Mouse (Mus musculus): ENCODE measurements around the gene Tmem232. TPM values are rescaled to one million over a fixed set of nuclear protein-coding genes. Genes with fewer than 3 reads are reported as not detected.

The Tmem232 gene
- polyA plus RNA-seq, 1 experiment from 2014 or later: not detected

- Histone ChIP-seq H3K4me3 (ENCODE audit: low read depth, low read length) (no peak overlapping the region), H3K4me1 (replicated peaks; ENCODE audit: control insufficient read depth, insufficient read depth, low read length) (no peaks in the 10 kb centered on the region), H3K36me3 (ENCODE audit: control insufficient read depth, insufficient read depth, low read length) (no peaks in the 10 kb centered on the region), H3K4me2 (ENCODE audit: low read depth, low read length, severe bottlenecking) (no peak overlapping the region), H3K27ac (ENCODE audit: low read depth, low read length) (no peak overlapping the region), H3K27me3 (ENCODE audit: control insufficient read depth, insufficient read depth, low read length) (no peaks in the 10 kb centered on the region), H3K9ac (ENCODE audit: low read length) (no peak overlapping the region), H3K9me3 (ENCODE audit: control insufficient read depth, low read length) (no peaks in the 10 kb centered on the region)
- no peak for ATAC-seq (replicated peaks; ENCODE audit: low FRiP score)
- 69% methylated on average over 6 of the region's 6 CpGs for WGBS
- no peak for DNase-seq (ENCODE audit: low spot score)
These were observed 22.8 kb upstream of the Tmem232 start for GRCm38 (mm10) chr17:65563345-65563744.

GRCm38 (mm10) chr17:65562761-65563160 is 22.2 kb upstream of the Tmem232 start:
- Histone ChIP-seq H3K4me3 (ENCODE audit: low read depth, low read length) (no peak overlapping the region), H3K27me3 (ENCODE audit: control insufficient read depth, insufficient read depth, low read length) (no peaks in the 10 kb centered on the region), H3K27ac (ENCODE audit: low read depth, low read length) (no peak overlapping the region), H3K4me2 (ENCODE audit: low read depth, low read length, severe bottlenecking) (no peak overlapping the region), H3K9me3 (ENCODE audit: control insufficient read depth, low read length) (no peaks in the 10 kb centered on the region), H3K9ac (ENCODE audit: low read length) (no peak overlapping the region), H3K4me1 (replicated peaks; ENCODE audit: control insufficient read depth, insufficient read depth, low read length) (no peaks in the 10 kb centered on the region), H3K36me3 (ENCODE audit: control insufficient read depth, insufficient read depth, low read length) (no peaks in the 10 kb centered on the region)
- ATAC-seq (replicated peaks; ENCODE audit: low FRiP score) (no peak), DNase-seq (ENCODE audit: low spot score) (peak; percentile 65)
- WGBS: 10% methylated on average over 5 of the region's 5 CpGs

GRCm38 (mm10) chr17:65561361-65562015 is 20.9 kb upstream of the Tmem232 start:
- WGBS: 86% methylated on average over 6 of the region's 6 CpGs
- no peak for DNase-seq (ENCODE audit: low spot score)

DNA sequence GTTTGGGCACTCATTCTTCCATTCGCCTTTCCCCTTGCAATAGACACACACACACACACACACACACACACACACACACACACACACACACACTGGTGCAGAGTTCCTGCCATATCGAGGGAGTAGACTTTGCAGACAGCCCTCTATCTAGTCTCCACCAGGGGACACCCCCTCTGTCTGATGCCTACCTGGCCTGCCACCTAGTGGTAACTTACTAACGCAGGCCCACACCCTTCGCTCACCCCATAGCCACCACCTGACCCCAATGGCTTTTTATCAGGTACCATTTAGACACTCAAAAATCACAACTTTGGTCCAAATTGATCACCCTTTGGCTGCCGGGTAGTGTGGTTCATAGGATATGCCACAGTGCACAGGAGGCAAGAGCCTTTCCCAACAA is 18.7 kb upstream of the Tmem232 start:
- Histone ChIP-seq H3K4me3 (ENCODE audit: low read depth, low read length) (no peak overlapping the region), H3K9me3 (ENCODE audit: control insufficient read depth, low read length) (no peaks in the 10 kb centered on the region), H3K27me3 (ENCODE audit: control insufficient read depth, insufficient read depth, low read length) (no peaks in the 10 kb centered on the region), H3K4me2 (ENCODE audit: low read depth, low read length, severe bottlenecking) (no peak overlapping the region), H3K36me3 (ENCODE audit: control insufficient read depth, insufficient read depth, low read length) (no peaks in the 10 kb centered on the region), H3K27ac (ENCODE audit: low read depth, low read length) (no peak overlapping the region), H3K9ac (ENCODE audit: low read length) (no peak overlapping the region), H3K4me1 (replicated peaks; ENCODE audit: control insufficient read depth, insufficient read depth, low read length) (no peaks in the 10 kb centered on the region)
- 50% methylated on average over 5 of the region's 5 CpGs for WGBS
- no peak for DNase-seq (ENCODE audit: low spot score)
- no peak for ATAC-seq (replicated peaks; ENCODE audit: low FRiP score)

More at GRCm38 (mm10) chr17:65561361-65562015, 20.9 kb upstream of the Tmem232 start:
- Histone ChIP-seq H3K9me3 (ENCODE audit: control insufficient read depth, low read length) (no peaks in the 10 kb centered on the region), H3K4me1 (replicated peaks; ENCODE audit: control insufficient read depth, insufficient read depth, low read length) (no peaks in the 10 kb centered on the region), H3K4me2 (ENCODE audit: low read depth, low read length, severe bottlenecking) (no peak overlapping the region), H3K27me3 (ENCODE audit: control insufficient read depth, insufficient read depth, low read length) (no peaks in the 10 kb centered on the region), H3K27ac (ENCODE audit: low read depth, low read length) (no peak overlapping the region), H3K9ac (ENCODE audit: low read length) (no peak overlapping the region), H3K4me3 (ENCODE audit: low read depth, low read length) (no peak overlapping the region), H3K36me3 (ENCODE audit: control insufficient read depth, insufficient read depth, low read length) (no peaks in the 10 kb centered on the region)
- ATAC-seq (replicated peaks; ENCODE audit: low FRiP score): no peak

GRCm38 (mm10) chr17:65558788-65559187 is 18.2 kb upstream of the Tmem232 start:
- peak overlapping the region; percentile 27; the same call in 1 of the 2 replicates for H3K4me2 ChIP-seq (ENCODE audit: low read depth, low read length, severe bottlenecking)
- H3K9ac ChIP-seq (ENCODE audit: low read length): no peak overlapping the region
- WGBS: 65% methylated on average over 9 of the region's 9 CpGs
- ATAC-seq (replicated peaks; ENCODE audit: low FRiP score): peak; percentile 28; the same call in 1 of the 2 replicates
- H3K36me3 ChIP-seq (ENCODE audit: control insufficient read depth, insufficient read depth, low read length): no peaks in the 10 kb centered on the region
- no peak overlapping the region for H3K27ac ChIP-seq (ENCODE audit: low read depth, low read length)
- H3K27me3 ChIP-seq (ENCODE audit: control insufficient read depth, insufficient read depth, low read length): no peaks in the 10 kb centered on the region
- H3K4me3 ChIP-seq (ENCODE audit: low read depth, low read length): no peak overlapping the region
- DNase-seq (ENCODE audit: low spot score): no peak
- no peaks in the 10 kb centered on the region for H3K4me1 ChIP-seq (replicated peaks; ENCODE audit: control insufficient read depth, insufficient read depth, low read length)
- H3K9me3 ChIP-seq (ENCODE audit: control insufficient read depth, low read length): no peaks in the 10 kb centered on the region

DNA sequence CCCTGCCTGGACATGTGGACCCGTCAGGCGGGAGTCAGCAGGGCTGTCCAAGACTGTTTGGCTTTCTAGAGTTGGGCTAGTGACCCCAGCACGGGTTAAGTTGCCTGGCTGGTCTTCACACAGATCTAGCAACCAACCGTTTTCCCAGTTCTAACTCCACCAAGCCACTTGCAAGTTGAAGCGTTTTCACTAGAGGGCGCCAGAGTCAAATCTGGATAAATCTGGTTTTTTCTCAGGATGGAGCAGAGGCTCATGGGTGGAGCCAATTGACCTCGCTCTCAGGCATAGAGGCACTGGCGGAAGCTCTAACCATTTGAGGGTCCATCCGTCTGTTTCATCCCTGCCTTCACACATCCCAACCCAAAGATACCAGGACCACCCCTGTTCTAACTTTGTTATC is 17.6 kb upstream of the Tmem232 start:
- H3K36me3 ChIP-seq (ENCODE audit: control insufficient read depth, insufficient read depth, low read length): no peaks in the 10 kb centered on the region
- ATAC-seq (replicated peaks; ENCODE audit: low FRiP score) (peak; percentile 61), DNase-seq (ENCODE audit: low spot score) (peak; percentile 70)
- 46% methylated on average over 9 of the region's 9 CpGs for WGBS
- H3K27ac ChIP-seq (ENCODE audit: low read depth, low read length): no peak overlapping the region
- H3K4me3 ChIP-seq (ENCODE audit: low read depth, low read length): no peak overlapping the region
- no peaks in the 10 kb centered on the region for H3K27me3 ChIP-seq (ENCODE audit: control insufficient read depth, insufficient read depth, low read length)
- peak overlapping the region; percentile 27; the same call in 1 of the 2 replicates for H3K4me2 ChIP-seq (ENCODE audit: low read depth, low read length, severe bottlenecking)
- H3K9ac ChIP-seq (ENCODE audit: low read length): no peak overlapping the region
- H3K9me3 ChIP-seq (ENCODE audit: control insufficient read depth, low read length): no peaks in the 10 kb centered on the region
- H3K4me1 ChIP-seq (replicated peaks; ENCODE audit: control insufficient read depth, insufficient read depth, low read length): no peaks in the 10 kb centered on the region

GRCm38 (mm10) chr17:65557212-65557611 is 16.6 kb upstream of the Tmem232 start:
- Histone ChIP-seq H3K4me2 (ENCODE audit: low read depth, low read length, severe bottlenecking) (no peak overlapping the region), H3K4me1 (replicated peaks; ENCODE audit: control insufficient read depth, insufficient read depth, low read length) (no peaks in the 10 kb centered on the region), H3K9ac (ENCODE audit: low read length) (no peak overlapping the region), H3K36me3 (ENCODE audit: control insufficient read depth, insufficient read depth, low read length) (no peaks in the 10 kb centered on the region), H3K27ac (ENCODE audit: low read depth, low read length) (no peak overlapping the region), H3K9me3 (ENCODE audit: control insufficient read depth, low read length) (no peaks in the 10 kb centered on the region), H3K27me3 (ENCODE audit: control insufficient read depth, insufficient read depth, low read length) (no peaks in the 10 kb centered on the region), H3K4me3 (ENCODE audit: low read depth, low read length) (no peak overlapping the region)
- 86% methylated on average over 6 of the region's 6 CpGs for WGBS
- DNase-seq (ENCODE audit: low spot score): no peak
- no peak for ATAC-seq (replicated peaks; ENCODE audit: low FRiP score)

DNA sequence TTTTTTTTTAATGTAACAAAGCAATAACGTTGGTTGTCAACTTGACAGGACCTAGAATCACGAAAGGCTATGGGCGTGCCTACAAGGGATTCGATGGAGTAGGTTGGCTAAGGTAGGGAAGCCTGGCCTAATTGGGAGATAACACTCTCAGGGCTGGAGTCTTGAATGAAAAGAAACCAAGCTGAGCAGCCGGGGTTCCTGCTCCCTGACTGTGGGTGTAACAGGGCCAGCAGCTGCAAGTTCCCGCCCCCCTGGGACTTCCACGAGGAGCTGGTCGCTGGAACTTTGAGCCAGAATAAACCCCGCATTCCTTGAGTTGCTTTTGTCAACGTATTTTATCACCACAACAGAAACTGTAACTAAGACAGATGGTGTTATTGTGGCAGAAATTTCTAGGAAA is 16.2 kb upstream of the Tmem232 start:
- Histone ChIP-seq H3K4me2 (ENCODE audit: low read depth, low read length, severe bottlenecking) (no peak overlapping the region), H3K27me3 (ENCODE audit: control insufficient read depth, insufficient read depth, low read length) (no peaks in the 10 kb centered on the region), H3K4me1 (replicated peaks; ENCODE audit: control insufficient read depth, insufficient read depth, low read length) (no peaks in the 10 kb centered on the region), H3K36me3 (ENCODE audit: control insufficient read depth, insufficient read depth, low read length) (no peaks in the 10 kb centered on the region), H3K4me3 (ENCODE audit: low read depth, low read length) (no peak overlapping the region), H3K27ac (ENCODE audit: low read depth, low read length) (no peak overlapping the region), H3K9ac (ENCODE audit: low read length) (no peak overlapping the region), H3K9me3 (ENCODE audit: control insufficient read depth, low read length) (no peaks in the 10 kb centered on the region)
- 82% methylated on average over 10 of the region's 10 CpGs for WGBS
- DNase-seq (ENCODE audit: low spot score): no peak
- no peak for ATAC-seq (replicated peaks; ENCODE audit: low FRiP score)

DNA sequence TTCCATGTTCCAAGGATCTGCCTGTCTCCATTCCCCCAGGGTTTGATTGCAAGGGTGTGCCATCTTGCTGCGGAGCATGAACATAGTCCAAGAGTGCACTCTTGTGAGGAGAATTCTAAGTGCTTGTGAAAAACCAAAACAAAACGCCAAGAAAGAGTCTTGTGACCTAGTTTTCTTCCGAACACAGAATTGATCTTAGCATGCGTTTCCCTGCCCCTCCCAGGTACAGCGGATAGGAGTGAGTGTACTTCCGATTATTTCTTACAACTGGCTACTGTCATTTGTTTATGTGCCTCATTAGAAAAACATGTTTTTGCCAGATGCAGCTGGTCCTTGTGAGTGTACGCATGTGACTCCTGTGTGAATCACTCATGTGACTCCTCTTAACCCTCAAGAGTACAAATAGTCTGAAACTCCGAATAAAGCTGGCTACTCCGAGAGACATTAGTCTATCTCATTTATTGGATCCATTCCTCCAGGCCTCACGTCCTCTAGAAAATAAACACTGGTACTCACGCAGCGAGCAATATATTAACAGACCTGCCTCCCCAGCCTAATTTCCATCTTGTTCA is 11.9 kb upstream of the Tmem232 start:
- ATAC-seq (replicated peaks; ENCODE audit: low FRiP score) (no peak), DNase-seq (ENCODE audit: low spot score) (no peak)
- H3K4me3 ChIP-seq (ENCODE audit: low read depth, low read length): no peak overlapping the region
- H3K27ac ChIP-seq (ENCODE audit: low read depth, low read length): no peak overlapping the region
- WGBS: 91% methylated on average over 12 of the region's 12 CpGs
- no peaks in the 10 kb centered on the region for H3K9me3 ChIP-seq (ENCODE audit: control insufficient read depth, low read length)
- H3K9ac ChIP-seq (ENCODE audit: low read length): no peak overlapping the region
- no peaks in the 10 kb centered on the region for H3K4me1 ChIP-seq (replicated peaks; ENCODE audit: control insufficient read depth, insufficient read depth, low read length)
- H3K27me3 ChIP-seq (ENCODE audit: control insufficient read depth, insufficient read depth, low read length): no peaks in the 10 kb centered on the region
- H3K4me2 ChIP-seq (ENCODE audit: low read depth, low read length, severe bottlenecking): no peak overlapping the region
- no peaks in the 10 kb centered on the region for H3K36me3 ChIP-seq (ENCODE audit: control insufficient read depth, insufficient read depth, low read length)
